Mouse (Mus musculus) MEL (cell line): ENCODE measurements around the gene Cd163.
"Not testable (repeated sequence)": the region's sequence is repeated elsewhere in the genome, so short reads cannot be mapped to it uniquely, and the experiment has no call there.

Experiments
- CHD2 ChIP-seq: IDR thresholded peaks from 2 replicates; pipeline ENCODE4 v1.6.1; 2011; ENCODE audit warnings: low read length, improper control_type of control experiment
- CTCF ChIP-seq, 3 experiments: IDR thresholded peaks in 2 of 3; conservative IDR thresholded peaks in 1 of 3; 2 replicates each; pipeline ENCODE4 v1.5.1; 2011 to 2012; ENCODE audit warnings: low read length in 3 of 3, low read depth in 2 of 3, mild to moderate bottlenecking in 2 of 3, improper control_type of control experiment in 1 of 3, inconsistent platforms in 1 of 3, mixed read lengths in 1 of 3, moderate library complexity in 1 of 3; ENCODE audit not compliant: control insufficient read depth in 1 of 3, insufficient read depth in 1 of 3, poor library complexity in 1 of 3, severe bottlenecking in 1 of 3
- E2F4 ChIP-seq: IDR thresholded peaks from 2 replicates; pipeline ENCODE4 v1.6.1; 2011; ENCODE audit warnings: low read depth, low read length, improper control_type of control experiment, borderline replicate concordance
- EP300 ChIP-seq, 2 experiments: IDR thresholded peaks; 2 replicates each; pipeline ENCODE4 v1.6.1; 2011; ENCODE audit warnings: improper control_type of control experiment in 2 of 2, low read length in 2 of 2, low read depth in 1 of 2, mild to moderate bottlenecking in 1 of 2
- HCFC1 ChIP-seq: IDR thresholded peaks from 2 replicates; pipeline ENCODE4 v1.6.1; 2012; ENCODE audit warnings: low read depth, mild to moderate bottlenecking, inconsistent platforms, low read length, improper control_type of control experiment, moderate library complexity
- MAFK ChIP-seq: IDR thresholded peaks from 2 replicates; pipeline ENCODE4 v1.6.1; 2011; ENCODE audit warnings: low read depth, mild to moderate bottlenecking, low read length, improper control_type of control experiment, borderline replicate concordance
- MAX ChIP-seq: IDR thresholded peaks from 2 replicates; pipeline ENCODE4 v1.6.1; 2011; ENCODE audit warnings: low read length, improper control_type of control experiment
- MEF2A ChIP-seq: IDR thresholded peaks from 2 replicates; pipeline ENCODE4 v1.6.1; 2014; ENCODE audit warnings: low read depth, mild to moderate bottlenecking, inconsistent platforms, low read length, improper control_type of control experiment; ENCODE audit not compliant: poor library complexity, insufficient replicate concordance, severe bottlenecking; ENCODE audit errors: extremely low read depth
- POLR2A ChIP-seq, 2 experiments: IDR thresholded peaks; 2 replicates each; pipeline ENCODE4 v1.6.1; 2011 to 2012; ENCODE audit warnings: low read length in 2 of 2, mild to moderate bottlenecking in 2 of 2, control low read depth in 1 of 2, improper control_type of control experiment in 1 of 2, low read depth in 1 of 2, moderate library complexity in 1 of 2; ENCODE audit not compliant: control insufficient read depth in 1 of 2, insufficient read depth in 1 of 2, poor library complexity in 1 of 2
- RAD21 ChIP-seq: IDR thresholded peaks from 2 replicates; pipeline ENCODE4 v1.6.1; 2011; ENCODE audit warnings: mild to moderate bottlenecking, low read depth, low read length, improper control_type of control experiment
- RCOR1 ChIP-seq: IDR thresholded peaks from 2 replicates; pipeline ENCODE4 v1.6.1; 2012; ENCODE audit warnings: low read depth, mild to moderate bottlenecking, inconsistent platforms, low read length, improper control_type of control experiment
- TBP ChIP-seq: IDR thresholded peaks from 2 replicates; pipeline ENCODE4 v1.8.0; 2011; ENCODE audit warnings: low read depth, low read length, improper control_type of control experiment
- USF1 ChIP-seq: IDR thresholded peaks from 2 replicates; pipeline ENCODE4 v1.6.1; 2014; ENCODE audit warnings: low read depth, mild to moderate bottlenecking, inconsistent platforms, low read length, improper control_type of control experiment, moderate library complexity
- ZKSCAN1 ChIP-seq: IDR thresholded peaks from 2 replicates; pipeline ENCODE4 v1.6.1; 2012; ENCODE audit warnings: low read depth, mild to moderate bottlenecking, inconsistent platforms, low read length, improper control_type of control experiment, moderate library complexity

DNA sequence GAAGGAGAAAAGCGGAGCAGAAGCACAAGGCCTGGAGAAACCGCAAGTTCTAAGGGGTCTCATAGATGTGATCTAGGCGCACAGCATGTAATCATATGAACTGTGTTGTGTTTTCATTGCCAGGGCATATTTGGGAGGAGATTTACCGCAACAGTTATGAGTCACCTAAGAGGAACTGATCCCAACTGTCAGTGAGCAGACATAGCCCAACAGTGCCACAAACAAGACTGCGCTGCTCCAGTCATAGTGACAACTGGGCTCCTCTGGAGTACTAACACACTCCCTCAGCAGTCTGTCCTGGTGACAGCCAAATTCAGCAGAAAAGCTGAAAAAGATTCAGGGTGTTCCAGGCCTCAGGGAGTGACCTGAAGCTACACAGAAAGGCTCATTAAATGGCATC, 7.1 kb upstream of the Cd163 start:
- TF ChIP-seq ZKSCAN1; CTCF (IDR thresholded peaks at IDR 0.05 in 2 of 3, conservative IDR thresholded peaks at IDR 0.05 in 1 of 3; ENCODE audit: control insufficient read depth in 1 of 3, insufficient read depth in 1 of 3, low read depth in 2 of 3, low read length in 3 of 3, poor library complexity in 1 of 3, severe bottlenecking in 1 of 3); HCFC1; RCOR1; MAX; POLR2A (IDR thresholded peaks at IDR 0.05; ENCODE audit: control insufficient read depth in 1 of 2, insufficient read depth in 1 of 2, low read depth in 1 of 2, low read length in 2 of 2, poor library complexity in 1 of 2); MEF2A; EP300 (IDR thresholded peaks at IDR 0.05; ENCODE audit: low read depth in 1 of 2, low read length in 2 of 2); CHD2; RAD21; TBP; MAFK; USF1; E2F4: not testable (repeated sequence)
